ENCODE assay signal across 11 mouse cellular contexts in genomic region chr6:90486176-90486921, GRCm38 (mm10). TPM values are rescaled to one million over a fixed set of nuclear protein-coding genes. Genes with fewer than 3 reads are reported as not detected.
DNase-seq lines count a peak whose midpoint lies in the region; ATAC-seq and TF ChIP-seq lines count a peak whose summit lies in the region.
"Had no signal": no experiment of that assay in that cellular context is flagged by ENCODE, and none has a peak within 500 bp of the region (broad histone marks: within the 10 kb centered on the region; RNA-seq: fewer than 3 reads in every experiment).

Gene Aldh1l1 (plus strand): TSS chr6:90486427.

- H3K27me3 ChIP-seq in liver, embryonic 16.5 days (ENCODE audit: control insufficient read depth, insufficient read depth, low read depth, low read length), result no peaks in the 10 kb centered on the region

- no peaks in the 10 kb centered on the region for H3K36me3 ChIP-seq in liver, embryonic 16.5 days (ENCODE audit: control insufficient read depth, insufficient read depth)

- no peak within 1 kb of the TSS; the same call in 1 of the 2 replicates for H3K27ac ChIP-seq in left cerebral cortex, adult 2 months
- no peak within 1 kb of the TSS for H3K27ac ChIP-seq in liver, embryonic 16.5 days (ENCODE audit: low read length)

- no peak for TF ChIP-seq CTCF in left cerebral cortex, adult 2 months (IDR thresholded peaks at IDR 0.05)

- DNase-seq in adrenal gland, adult 18-20 months (ENCODE audit: low spot score in 2 of 2), result no peak
- no peak for DNase-seq in adrenal gland, adult (ENCODE audit: inconsistent age in 2 of 2, low spot score in 1 of 2)
- no peak for DNase-seq in left cerebral cortex, adult 2 months (ENCODE audit: extremely low spot score in 1 of 2, low spot score in 2 of 2)
- no peak for DNase-seq in left cerebral cortex, adult 9 months (ENCODE audit: low spot score in 2 of 2)
- DNase-seq in spleen, adult 12 weeks (ENCODE audit: low spot score), result no peak
- DNase-seq in ovary, postnatal 10 days (ENCODE audit: low spot score), result no peak
- DNase-seq: gastrocnemius, postnatal 36 days; kidney, adult 9 months; thymus, postnatal 36 days had no signal

- ATAC-seq in hematopoietic stem cell, adult 5-6 weeks (replicated peaks in 1 of 2; ENCODE audit: insufficient read depth in 1 of 2, low FRiP score in 2 of 2, low TSS enrichment in 1 of 2, low read depth in 1 of 2, poor library complexity in 2 of 2, severe bottlenecking in 2 of 2), result no peak
- no peak for ATAC-seq in liver, embryonic 16.5 days (ENCODE audit: low read depth)

- no peak within 1 kb of the TSS for H3K9ac ChIP-seq in liver, embryonic 16.5 days (ENCODE audit: low read depth, low read length)

- H3K9me3 ChIP-seq in liver, embryonic 16.5 days (replicated peaks; ENCODE audit: control insufficient read depth, low read length), result no peaks in the 10 kb centered on the region

- intact Hi-C loops in left cerebral cortex, adult 2 months (cut with DNase I), result no loop called here

- H3K4me1 ChIP-seq in liver, embryonic 16.5 days (ENCODE audit: control insufficient read depth, low read depth, low read length), result no peaks in the 10 kb centered on the region; the same call in 1 of the 2 replicates

- no peak within 1 kb of the TSS for H3K4me2 ChIP-seq in liver, embryonic 16.5 days (ENCODE audit: low read depth, low read length)

- whole genome bisulfite sequencing in liver, embryonic 16.5 days (ENCODE audit: insufficient replicate concordance), result 67% methylated on average over 12 of the region's 12 CpGs

- H3K4me3 ChIP-seq in left cerebral cortex, adult 2 months, result no peak within 1 kb of the TSS
- H3K4me3 ChIP-seq in liver, embryonic 16.5 days (ENCODE audit: low read depth, low read length), result no peak within 1 kb of the TSS

RNA-seq across cellular contexts. Expression of gene Aldh1l1, which starts in this region (rescaled TPM):
- 100 to 1,000 TPM; 180 to 197 TPM for total RNA-seq in adrenal gland, adult 18-20 months (2021)
- 10 to 100 TPM; 62.6 to 66.0 TPM for total RNA-seq in left cerebral cortex, adult 2 months (2021)
- 13.1 and 18.0 TPM in 2 replicates for total RNA-seq in hematopoietic stem cell, adult 5-6 weeks (2017)
- polyA plus RNA-seq in liver, embryonic 16.5 days (2015; fragmentation: Nextera tagmentation; extraction: Ambion mirVana), result 35.9 and 48.3 TPM in 2 replicates
